Mouse (Mus musculus) cerebellum, adult 11 months (tissue): ENCODE measurements around the gene Hnrnpa0.
"Not testable (repeated sequence)": the region's sequence is repeated elsewhere in the genome, so short reads cannot be mapped to it uniquely, and the experiment has no call there.

Source experiments
- DNase-seq: peaks from one replicate; pipeline ENCODE4 v3.0.0; 2022

Gene Hnrnpa0

DNA sequence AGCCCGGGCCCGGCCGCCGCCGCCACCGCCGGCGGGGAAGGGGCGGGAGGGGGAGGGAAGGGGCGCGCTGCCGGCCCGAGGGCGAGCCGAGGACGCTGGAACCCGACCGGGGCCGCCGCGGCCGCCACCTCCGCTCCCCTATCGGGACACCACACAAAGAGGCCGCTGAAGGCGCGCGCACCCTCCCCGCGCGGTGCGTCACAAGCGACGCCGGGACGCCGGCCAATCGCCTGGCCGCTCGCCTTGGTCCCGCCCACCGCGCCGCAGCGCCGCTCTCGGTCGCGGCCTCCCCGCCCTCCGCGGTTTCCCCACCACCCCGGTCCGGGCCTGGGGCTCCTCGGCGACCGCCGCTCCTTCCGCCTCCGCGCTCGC, at the start of gene Hnrnpa0:
Hnrnpa0 (minus strand) TSS at position 161 of the 372 bp plus-strand sequence.
- peak; percentile 95 for DNase-seq

DNA sequence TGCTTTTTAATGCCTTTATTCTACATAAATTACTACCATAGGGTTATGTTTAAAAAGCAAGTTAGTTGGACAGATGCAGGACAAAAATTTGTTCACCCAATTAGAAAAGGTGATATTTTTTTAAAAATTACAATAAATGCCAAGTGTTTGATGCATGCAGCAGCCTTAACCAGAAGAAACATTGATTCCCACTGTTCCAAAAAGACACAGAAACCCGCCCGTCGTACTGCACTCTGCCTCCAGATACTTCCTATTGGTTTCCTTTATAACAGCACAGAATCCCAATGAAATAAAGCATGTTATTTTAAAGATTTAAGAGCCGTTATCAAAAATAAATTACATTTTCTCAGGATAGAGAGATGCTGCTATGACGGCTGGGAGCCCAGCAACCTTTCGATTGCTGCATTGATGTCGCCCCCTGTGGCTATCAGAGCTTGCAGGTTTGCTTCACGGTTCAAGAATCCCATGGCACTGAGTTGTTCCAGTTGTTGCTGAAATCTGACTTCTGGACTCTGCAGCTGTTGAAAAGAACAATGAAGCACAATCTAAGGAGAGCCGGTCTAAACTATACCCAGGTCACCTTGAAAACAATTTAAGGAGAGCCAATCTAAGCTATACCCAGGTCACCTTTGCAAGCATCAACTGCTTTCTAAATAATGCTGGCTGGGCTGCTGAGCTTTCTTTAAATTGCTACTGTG, 49.3 kb upstream of the Hnrnpa0 start:
- peak; percentile 98 for DNase-seq

DNA sequence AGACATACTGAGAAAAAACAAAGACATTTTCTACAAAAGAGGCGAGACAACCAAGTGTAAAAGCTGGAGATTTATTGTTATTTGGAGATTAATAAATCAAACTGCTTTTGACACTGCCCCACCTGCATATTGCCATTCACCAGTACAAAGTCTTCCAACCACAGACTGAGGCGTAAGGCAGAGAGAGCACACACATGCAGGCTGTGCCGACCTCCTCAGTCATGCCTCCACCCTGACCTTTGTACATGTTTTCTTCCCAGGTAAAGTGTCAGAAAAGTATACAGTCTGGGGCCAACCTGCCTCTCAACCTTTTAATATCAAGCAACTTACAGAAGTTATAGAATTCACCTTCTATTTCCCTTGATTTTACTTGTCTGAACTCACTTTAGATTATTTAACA, 47.7 kb upstream of the Hnrnpa0 start:
- DNase-seq: no peak

DNA sequence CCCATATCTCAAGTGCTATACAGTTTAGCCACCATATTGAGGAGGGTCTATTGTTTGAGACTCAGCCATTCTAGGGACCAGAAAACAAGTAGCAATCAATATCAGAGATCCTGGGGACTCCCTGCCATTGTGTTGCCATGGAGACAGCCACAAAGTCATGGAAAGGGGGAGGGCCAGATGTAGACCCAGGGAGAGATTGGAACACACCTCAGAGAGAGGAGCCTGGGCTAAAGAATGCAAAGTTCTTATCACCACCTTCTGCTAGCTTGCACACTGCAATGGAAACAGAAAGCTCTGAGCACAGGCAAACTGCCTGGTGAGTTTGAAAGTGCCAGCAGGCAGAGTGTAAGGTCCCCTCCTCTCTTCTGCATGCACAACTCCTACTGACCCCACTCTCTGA, 39.8 kb upstream of the Hnrnpa0 start:
- DNase-seq: no peak

DNA sequence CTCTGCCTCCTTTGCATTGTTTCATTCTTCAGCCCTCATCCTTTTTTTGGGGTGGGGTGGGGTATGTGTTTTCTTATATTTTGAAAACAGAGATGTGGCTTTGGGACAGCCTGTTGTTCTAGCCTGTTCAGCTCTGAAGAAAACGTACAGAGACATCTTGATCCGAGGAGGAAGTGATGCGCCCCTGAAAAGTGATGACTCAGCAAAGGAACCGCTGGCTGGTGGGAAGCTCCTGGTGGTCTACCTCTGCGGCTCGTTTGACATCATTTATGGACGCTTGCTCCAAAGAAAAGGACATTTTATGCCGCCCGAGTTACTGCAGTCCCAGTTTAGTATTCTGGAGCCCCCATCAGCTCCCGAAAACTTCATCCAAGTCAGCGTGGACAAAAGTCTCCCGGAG, 35.0 kb upstream of the Hnrnpa0 start:
- no peak for DNase-seq

DNA sequence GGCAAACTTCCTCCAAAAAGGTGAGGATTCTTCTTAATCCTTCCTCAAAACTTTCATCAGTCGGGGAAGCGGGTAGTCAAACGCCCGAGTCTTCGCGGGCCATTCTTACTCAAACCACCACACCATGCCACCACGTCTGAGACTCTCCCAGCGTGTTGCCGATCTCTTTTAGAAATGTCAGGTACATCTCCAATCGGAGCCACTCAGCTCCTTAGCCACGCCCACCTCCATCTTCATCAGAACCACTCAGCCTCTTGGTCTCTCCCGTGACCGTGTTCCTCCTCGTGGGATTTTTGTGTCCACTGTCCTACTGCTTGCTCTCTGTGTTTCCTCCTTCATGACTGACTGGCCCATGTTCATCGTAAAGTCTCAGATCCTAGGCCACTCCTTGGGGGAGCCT, 32.4 kb upstream of the Hnrnpa0 start:
- no peak for DNase-seq

DNA sequence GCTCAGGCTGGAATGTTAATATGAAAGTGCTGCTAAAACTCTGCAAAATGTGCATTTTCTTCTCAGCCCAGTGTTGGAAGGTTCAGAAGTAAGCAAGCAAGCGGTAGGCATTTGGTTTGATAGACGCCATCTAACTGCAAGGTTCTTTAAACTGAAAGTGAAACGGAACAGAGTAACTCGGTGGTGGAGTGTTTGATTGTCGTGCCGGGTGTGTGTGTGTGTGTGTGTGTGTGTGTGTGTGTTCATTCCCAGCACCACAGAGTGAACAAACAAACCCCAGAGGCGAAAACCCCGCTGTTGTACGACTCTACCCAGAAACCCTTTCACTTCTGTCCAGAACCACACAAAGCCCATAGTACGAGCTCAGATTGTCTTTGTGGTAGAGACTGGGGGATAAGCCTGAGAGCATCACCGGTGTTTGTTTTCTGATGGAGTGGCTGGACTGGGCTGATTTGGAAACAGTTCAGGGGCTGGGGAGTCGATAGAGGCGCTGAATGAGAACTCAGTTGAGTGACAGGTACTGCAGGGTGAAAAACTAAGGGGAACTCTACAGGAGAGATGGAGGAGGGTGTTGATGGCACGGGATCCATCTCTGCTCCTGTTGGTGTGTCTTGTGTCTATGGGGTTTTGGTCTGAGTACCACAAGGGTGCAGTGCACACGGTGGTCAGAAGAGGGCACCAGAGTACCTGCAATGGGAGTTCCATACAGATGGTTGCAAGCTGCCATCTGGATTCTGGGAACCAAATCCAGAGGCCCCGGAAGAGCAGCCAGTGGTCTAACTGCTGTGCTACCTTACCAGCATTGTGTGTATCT, 29.9 kb upstream of the Hnrnpa0 start:
- DNase-seq: peak; percentile 83

DNA sequence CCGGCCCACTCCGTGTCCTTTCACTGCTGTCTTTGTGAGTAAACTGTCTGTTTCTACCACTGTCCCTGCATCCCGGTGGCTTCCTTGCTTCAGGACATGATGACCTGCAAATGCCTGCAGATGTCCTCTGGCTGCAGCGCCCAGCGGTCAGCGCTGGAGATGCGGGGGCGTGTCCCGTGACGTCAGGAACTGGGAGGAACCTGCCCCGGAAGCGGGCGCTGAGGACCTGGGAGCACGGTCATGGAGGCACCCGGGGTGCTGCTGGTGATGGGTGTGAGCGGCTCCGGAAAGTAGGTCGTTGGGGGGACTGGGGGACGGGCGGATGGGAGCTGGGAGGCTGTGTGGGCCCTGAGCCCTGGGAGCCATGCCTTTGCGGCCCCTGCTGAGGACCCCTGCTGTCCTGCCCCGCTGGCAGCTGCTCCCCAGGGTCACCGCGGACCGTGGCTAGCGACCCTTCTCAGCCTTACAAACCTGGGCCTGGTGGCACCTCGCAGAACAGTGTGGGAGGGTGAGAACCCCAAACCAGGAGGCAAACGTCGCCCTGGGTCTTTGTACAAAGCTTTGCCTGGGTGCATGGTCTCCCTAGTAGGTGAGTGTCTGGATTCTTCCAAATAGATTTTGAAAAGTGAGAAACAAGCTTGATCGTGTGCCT, 29.2 kb upstream of the Hnrnpa0 start, which contains the start of gene Idnk:
Idnk (plus strand) TSS at position 203 of the 652 bp plus-strand sequence.
- DNase-seq: peak; percentile 80

DNA sequence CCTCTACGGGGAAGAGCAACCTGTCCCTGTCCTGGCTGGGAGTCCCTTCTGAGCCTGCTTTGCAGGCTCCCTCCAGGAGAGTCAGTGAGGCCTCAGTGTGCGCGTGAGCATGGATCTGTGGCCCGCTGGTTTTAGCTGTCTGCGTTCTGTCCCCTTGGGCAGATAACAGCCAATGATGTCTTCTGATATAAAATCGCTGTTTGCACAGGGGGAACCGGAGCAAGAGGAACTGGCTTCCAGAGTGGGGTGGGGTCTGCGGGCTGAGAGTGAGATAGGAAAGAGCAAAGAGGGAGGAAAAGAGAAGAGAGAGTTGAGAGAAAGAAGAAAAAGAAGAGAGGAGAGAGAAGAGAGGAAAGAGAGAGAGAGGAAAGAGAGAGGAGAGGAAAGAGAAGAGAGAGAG, 28.7 kb upstream of the Hnrnpa0 start:
- peak; percentile 21 for DNase-seq

DNA sequence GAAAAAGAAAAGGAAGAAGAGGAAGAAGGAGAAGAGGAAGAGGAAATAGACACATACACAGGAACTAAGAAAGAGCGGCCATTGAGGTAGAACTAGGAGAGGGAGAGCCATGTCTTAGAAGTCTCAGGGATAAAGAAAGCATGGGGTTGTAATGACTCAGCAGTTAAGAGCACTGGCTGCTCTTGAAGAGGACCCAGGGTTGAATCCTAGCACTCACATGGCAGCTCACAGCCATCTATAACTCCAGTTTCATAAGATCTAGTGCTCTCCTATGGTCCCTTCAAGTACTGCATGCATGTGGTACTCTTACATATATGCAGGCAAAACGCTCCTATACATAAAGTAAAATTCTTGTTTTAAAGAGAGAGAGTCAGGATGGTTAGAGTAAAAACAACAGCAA, 27.7 kb upstream of the Hnrnpa0 start:
- no peak for DNase-seq

DNA sequence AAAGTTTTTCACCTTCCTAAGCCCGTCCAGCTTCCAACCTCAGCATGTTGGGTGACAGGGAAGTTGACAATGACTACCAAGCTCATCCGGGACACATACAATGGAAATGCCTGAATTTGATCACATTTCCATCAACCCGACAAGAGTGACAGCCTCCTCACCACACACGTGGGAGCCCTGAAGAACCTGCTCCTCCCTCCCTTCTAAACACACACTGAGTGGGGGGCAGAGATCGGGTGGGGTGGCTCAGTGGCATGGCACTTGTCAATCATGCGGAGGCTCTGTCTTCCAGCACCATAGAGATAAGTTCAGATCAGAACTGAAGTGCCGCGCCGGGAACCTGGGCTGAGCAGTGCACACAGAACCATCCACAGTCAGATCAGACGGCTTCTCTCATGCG, 22.1 kb upstream of the Hnrnpa0 start:
- DNase-seq: no peak

DNA sequence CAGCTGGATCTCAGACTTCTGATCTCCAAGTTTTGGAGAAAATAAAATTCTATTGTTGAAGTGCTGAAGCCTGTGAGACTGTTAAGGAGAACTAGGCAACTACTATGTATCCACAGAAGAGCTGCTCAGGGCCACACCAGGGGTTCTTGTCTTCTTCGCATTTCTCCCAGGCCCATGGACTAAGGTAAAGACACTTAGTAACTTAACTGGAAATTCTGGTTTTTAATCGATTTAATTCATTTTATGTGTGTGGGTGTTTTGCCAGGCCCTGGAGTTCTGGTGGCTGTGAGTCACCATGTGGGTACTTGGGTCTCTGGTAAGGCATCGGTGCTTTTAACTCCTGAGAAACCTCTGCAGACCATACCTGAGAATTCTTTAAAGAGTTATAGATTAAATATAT, 21.3 kb upstream of the Hnrnpa0 start:
- no peak for DNase-seq

DNA sequence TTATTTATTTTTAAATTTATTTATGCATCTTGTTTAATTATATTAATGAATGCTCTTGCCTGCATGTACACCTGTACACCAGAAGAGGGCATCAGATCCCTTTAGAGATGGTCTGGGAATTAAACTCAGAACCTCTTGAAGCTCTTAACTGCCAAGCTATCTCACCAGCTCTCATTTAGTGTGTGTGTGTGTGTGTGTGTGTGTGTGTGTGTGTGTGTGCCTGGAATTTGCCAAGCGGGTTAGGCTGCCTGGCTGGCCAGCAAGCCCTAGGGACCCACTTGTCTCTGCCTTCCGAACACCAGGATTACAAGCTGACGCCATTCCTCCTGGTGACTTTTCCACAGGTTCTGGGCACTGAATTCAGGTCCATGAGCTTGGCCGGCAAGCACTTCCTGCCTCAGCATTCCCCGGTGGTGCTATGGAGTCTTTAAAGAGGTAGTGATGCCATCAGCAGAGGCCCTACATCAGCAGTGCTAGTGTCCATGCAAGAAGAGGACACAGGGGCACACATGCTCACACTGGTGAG, 20.7 kb upstream of the Hnrnpa0 start:
- peak; percentile 19 for DNase-seq

DNA sequence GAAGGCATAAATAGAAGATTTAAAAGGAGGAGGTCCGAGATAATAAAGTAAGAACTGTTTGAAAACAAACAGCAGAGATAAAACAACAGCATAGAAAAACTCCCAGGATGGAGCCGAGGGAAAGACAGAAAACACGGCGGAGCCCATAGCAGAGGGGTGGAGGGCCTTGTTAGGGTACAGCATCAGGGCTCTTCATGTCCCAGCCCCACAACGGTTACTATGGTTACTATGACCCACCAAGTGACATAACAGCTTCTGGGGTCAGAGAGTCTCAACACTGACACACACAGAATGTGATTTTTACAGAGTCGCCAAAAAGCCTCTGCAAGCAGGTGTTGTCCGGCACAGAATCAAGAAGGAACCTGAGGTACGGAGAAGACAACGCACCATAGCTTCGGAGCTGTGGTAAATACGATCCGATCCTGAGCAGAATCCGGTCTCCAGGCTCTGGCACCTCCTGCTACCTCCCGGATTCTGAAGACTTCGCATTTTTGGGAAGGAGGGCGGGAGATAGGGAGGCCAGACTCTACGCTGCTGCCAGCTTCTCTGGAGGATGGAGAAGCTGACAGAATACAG, 20.0 kb upstream of the Hnrnpa0 start:
- peak; percentile 37 for DNase-seq

DNA sequence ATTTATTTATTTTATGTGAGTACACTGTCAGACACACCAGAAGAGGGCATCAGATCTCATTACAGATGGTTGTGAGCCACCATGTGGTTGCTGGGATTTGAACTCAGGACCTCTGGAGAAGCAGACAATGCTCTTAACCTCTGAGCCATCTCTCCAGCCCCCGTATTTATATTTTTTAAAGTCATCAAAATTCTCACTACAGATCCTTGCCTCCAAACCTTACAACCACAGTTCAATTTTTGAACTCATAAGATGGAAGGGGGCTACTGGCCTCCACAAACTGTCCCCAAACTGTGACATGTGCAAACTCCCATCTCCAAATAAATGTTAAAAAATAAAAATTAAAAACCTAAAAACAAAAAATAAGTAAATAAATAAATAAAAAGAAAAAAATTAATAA, 19.4 kb upstream of the Hnrnpa0 start:
- DNase-seq: no peak

DNA sequence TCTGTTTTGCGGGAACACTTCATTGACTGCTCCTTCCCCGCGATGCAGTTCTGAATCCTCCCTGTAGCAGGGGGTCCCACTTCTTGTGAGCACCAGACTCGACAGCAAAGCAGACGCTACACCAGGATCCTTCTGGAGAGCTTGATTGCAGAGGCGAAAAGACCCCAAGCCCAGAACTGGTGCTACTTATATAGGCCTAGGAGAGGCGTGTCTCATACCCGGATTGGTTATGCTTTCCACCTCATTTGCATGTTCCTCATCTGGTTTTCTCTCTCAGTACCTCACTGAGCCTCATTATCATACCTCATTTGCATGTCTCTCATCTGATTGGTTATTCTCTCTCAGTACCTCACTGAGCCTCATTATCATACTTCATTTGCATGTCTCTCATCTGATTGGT, 18.2 kb upstream of the Hnrnpa0 start:
- not testable (repeated sequence) for DNase-seq

DNA sequence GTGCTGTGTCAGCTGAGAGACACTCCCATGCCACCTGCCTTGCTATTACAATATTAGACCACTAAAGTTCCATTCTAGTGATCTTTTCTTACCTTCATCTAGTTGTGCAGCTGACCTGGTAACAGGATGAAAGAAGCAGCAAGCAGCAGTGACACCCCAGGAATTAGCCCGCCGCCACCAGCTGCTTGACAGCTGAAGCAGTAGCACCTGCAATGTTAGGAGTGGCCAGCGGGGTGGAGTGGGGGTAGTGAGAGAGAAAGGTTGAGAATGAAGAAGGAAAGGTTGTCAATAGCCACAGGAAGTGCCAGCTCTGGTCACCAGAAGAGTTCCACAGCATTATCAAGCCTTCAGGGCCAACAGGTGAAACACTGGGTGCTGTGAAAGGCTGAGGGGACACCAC, 3.3 kb upstream of the Hnrnpa0 start:
- no peak for DNase-seq

DNA sequence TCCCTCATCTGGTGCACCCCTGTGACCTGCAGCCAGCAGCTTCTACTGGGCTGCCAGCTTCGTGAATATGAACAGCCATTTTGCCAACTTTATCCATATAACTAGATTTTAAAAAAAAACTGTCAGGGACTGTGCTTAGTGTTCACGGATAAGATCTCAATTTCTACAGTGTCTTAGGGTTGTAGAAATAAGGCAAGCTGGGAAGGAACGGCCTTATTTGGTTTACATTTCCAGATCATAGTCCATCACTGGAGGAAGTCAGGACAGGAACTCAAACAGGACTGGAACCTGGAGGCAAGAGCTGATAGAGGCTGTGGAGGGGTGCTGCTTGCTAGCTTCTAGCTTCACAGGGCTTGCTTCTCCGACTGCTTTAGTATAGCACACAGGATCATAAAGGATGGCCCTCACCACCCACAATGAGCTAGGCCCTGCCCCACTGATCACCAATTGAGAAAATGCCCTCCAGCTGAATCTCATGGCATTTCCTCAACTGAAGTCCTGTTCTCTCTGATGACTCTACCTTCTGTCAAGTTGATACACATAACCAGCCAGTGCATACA, 1.4 kb upstream of the Hnrnpa0 start:
- DNase-seq: no peak

DNA sequence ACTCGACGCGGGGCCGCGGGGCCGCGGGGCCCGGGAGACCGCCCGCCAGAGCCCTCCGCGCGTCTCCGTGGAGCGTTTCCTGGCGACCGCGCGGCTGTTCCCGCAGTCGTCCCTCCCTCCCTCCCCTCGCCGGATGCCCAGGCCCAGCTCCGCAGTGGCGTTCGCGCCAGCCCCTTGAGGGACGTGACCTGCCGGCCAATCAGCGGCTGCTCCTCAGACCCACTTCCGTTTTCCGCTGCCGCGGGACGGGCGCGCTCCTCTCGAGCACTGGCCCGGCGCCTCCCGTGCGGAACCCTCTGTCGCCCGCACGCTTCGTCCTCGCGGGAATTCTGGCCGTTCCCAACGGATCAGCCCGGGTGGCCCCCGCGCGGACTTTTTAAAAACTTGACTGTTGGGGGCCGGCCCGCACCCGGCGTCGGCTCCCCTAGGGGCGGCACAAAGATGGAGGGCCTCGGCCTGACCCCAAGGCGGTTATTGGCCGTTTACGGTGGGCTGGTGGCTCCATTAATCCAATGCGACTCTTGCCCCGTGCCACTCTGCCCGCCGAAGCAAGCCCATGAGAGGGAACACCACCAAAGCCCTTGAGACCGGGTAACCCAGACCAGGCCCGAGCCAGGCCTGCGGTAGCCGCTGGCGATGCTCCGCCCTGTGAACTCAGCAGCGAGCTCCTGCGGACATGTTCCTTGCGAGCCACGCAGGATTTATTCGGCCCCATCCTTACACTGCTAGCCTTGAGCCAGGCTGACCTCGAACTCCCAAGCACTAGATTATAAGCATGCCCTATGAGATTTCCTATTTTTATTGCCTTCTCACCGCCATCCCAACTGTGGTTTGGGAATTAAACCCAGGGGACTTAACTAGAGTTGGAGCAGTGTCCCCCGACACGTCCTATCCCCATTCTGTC, 664 bp upstream of the Hnrnpa0 start:
- DNase-seq: peak; percentile 96

DNA sequence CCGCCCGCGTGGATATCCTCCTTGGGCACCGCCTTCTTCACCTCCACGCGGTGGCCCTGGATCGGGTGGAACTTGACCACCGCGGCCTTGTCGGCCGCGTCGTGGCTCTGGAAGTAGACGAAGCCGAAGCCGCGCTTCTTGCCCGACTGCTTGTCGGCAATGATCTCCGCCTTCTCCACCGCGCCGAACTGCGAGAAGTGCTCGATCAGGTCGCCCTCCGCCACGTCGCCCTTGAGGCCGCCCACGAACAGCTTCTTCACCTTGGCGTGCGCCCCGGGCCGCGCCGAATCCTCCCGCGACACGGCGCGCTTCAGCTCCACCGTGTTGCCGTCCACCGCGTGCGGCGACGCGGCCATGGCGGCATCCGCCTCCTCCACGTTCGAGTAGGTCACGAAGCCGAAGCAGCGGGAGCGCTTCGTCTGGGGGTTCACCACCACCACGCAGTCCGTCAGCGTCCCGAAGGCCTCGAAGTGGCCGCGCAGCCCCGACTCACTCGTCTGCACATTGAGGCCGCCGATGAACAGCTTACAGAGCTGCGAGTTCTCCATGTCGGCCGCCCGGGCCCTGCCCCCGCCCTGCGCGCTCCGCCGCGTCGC, 492 bp downstream of the Hnrnpa0 start:
- DNase-seq: no peak
